Mouse (Mus musculus): ENCODE measurements around the gene Kcnmb3. TPM values are rescaled to one million over a fixed set of nuclear protein-coding genes. Genes with fewer than 3 reads are reported as not detected.
"Not testable (repeated sequence)": the region's sequence is repeated elsewhere in the genome, so short reads cannot be mapped to it uniquely, and the experiment has no call there.

Gene Kcnmb3
- polyA plus RNA-seq, 1 experiment from 2014 or later, result 0.21 TPM

GRCm38 (mm10) chr3:32430394-32430793 lies 61.6 kb downstream of the Kcnmb3 start:
- Histone ChIP-seq H3K36me3 (ENCODE audit: insufficient read depth) (no peaks in the 10 kb centered on the region), H3K4me1 (ENCODE audit: insufficient read depth) (0 out of 2 replicates have a peak, but pooled peaks cover 3% of the 10 kb centered on the region), H3K27ac (ENCODE audit: low read depth) (no peak overlapping the region), H3K4me2 (no peak overlapping the region), H3K9me3 (ENCODE audit: low read depth, low read length) (no peaks in the 10 kb centered on the region), H3K4me3 (ENCODE audit: low read depth, low read length) (no peak overlapping the region), H3K27me3 (ENCODE audit: insufficient read depth, low read length) (no peaks in the 10 kb centered on the region), H3K9ac (no peak overlapping the region)
- WGBS, result 68% methylated on average over 2 of the region's 2 CpGs
- TF ChIP-seq CTCF (IDR thresholded peaks at IDR 0.05; ENCODE audit: low read depth), result no peak
- no peak for DNase-seq
- no peak for ATAC-seq (ENCODE audit: insufficient read depth)

GRCm38 (mm10) chr3:32429351-32429750 lies 62.7 kb downstream of the Kcnmb3 start:
- peak; percentile 31; the same call in 1 of the 2 replicates for ATAC-seq (ENCODE audit: insufficient read depth)
- H3K4me3 ChIP-seq (ENCODE audit: low read depth, low read length); H3K9ac ChIP-seq; DNase-seq; H3K9me3 ChIP-seq (ENCODE audit: low read depth, low read length); H3K4me2 ChIP-seq; H3K4me1 ChIP-seq (ENCODE audit: insufficient read depth); H3K36me3 ChIP-seq (ENCODE audit: insufficient read depth); H3K27ac ChIP-seq (ENCODE audit: low read depth); H3K27me3 ChIP-seq (ENCODE audit: insufficient read depth, low read length): not testable (repeated sequence)

- no peaks in the 10 kb centered on the region for H3K27me3 ChIP-seq (ENCODE audit: insufficient read depth, low read length)
- no peak overlapping the region for H3K4me3 ChIP-seq (ENCODE audit: low read depth, low read length)
- 0 out of 2 replicates have a peak, but pooled peaks cover 3% of the 10 kb centered on the region for H3K4me1 ChIP-seq (ENCODE audit: insufficient read depth)
- no peak overlapping the region for H3K4me2 ChIP-seq
- DNase-seq, result peak; percentile 89
- TF ChIP-seq CTCF (IDR thresholded peaks at IDR 0.05; ENCODE audit: low read depth), result no peak
- H3K27ac ChIP-seq (ENCODE audit: low read depth), result no peak overlapping the region
- no peak overlapping the region for H3K9ac ChIP-seq
- WGBS, result 35% methylated on average over 4 of the region's 4 CpGs
- H3K9me3 ChIP-seq (ENCODE audit: low read depth, low read length), result no peaks in the 10 kb centered on the region
- H3K36me3 ChIP-seq (ENCODE audit: insufficient read depth), result no peaks in the 10 kb centered on the region
- peak; percentile 82; the same call in 1 of the 2 replicates for ATAC-seq (ENCODE audit: insufficient read depth)
Measured at GRCm38 (mm10) chr3:32428921-32429320, 63.1 kb downstream of the Kcnmb3 start.

- TF ChIP-seq CTCF (IDR thresholded peaks at IDR 0.05; ENCODE audit: low read depth), result no peak
- no peak overlapping the region for H3K4me3 ChIP-seq (ENCODE audit: low read depth, low read length)
- no peaks in the 10 kb centered on the region for H3K36me3 ChIP-seq (ENCODE audit: insufficient read depth)
- no peaks in the 10 kb centered on the region for H3K9me3 ChIP-seq (ENCODE audit: low read depth, low read length)
- ATAC-seq (ENCODE audit: insufficient read depth) (no peak), DNase-seq (no peak)
- no peak overlapping the region for H3K27ac ChIP-seq (ENCODE audit: low read depth)
- H3K4me1 ChIP-seq (ENCODE audit: insufficient read depth), result 0 out of 2 replicates have a peak, but pooled peaks cover 3% of the 10 kb centered on the region
- no peak overlapping the region for H3K9ac ChIP-seq
- no peak overlapping the region for H3K4me2 ChIP-seq
- H3K27me3 ChIP-seq (ENCODE audit: insufficient read depth, low read length), result no peaks in the 10 kb centered on the region
- 84% methylated on average over 3 of the region's 3 CpGs for WGBS
Measured at GRCm38 (mm10) chr3:32428361-32428760, 63.7 kb downstream of the Kcnmb3 start.

GRCm38 (mm10) chr3:32427695-32428094 lies 64.3 kb downstream of the Kcnmb3 start:
- Histone ChIP-seq H3K4me2 (no peak overlapping the region), H3K36me3 (ENCODE audit: insufficient read depth) (no peaks in the 10 kb centered on the region), H3K9ac (no peak overlapping the region), H3K27me3 (ENCODE audit: insufficient read depth, low read length) (no peaks in the 10 kb centered on the region), H3K4me3 (ENCODE audit: low read depth, low read length) (no peak overlapping the region), H3K27ac (ENCODE audit: low read depth) (no peak overlapping the region), H3K4me1 (ENCODE audit: insufficient read depth) (0 out of 2 replicates have a peak, but pooled peaks cover 3% of the 10 kb centered on the region), H3K9me3 (ENCODE audit: low read depth, low read length) (no peaks in the 10 kb centered on the region)
- no peak for ATAC-seq (ENCODE audit: insufficient read depth)
- no peak for TF ChIP-seq CTCF (IDR thresholded peaks at IDR 0.05; ENCODE audit: low read depth)
- WGBS, result 67% methylated on average over 4 of the region's 4 CpGs
- DNase-seq, result no peak

Other genes with a start within 250 kb of the Kcnmb3 start
- 4.9 and 5.2 TPM in 2 replicates for gene Zmat3, start 126.2 kb downstream of the Kcnmb3 start, polyA plus RNA-seq (2014; fragmentation: Nextera tagmentation; extraction: Ambion mirVana)
- gene Pik3ca, start 94.6 kb downstream of the Kcnmb3 start, polyA plus RNA-seq (2014; fragmentation: Nextera tagmentation; extraction: Ambion mirVana), result 17.3 and 17.6 TPM in 2 replicates
- 43.0 and 47.0 TPM in 2 replicates for gene Zfp639, start 18.0 kb upstream of the Kcnmb3 start, polyA plus RNA-seq (2014; fragmentation: Nextera tagmentation; extraction: Ambion mirVana)
- 32.8 and 33.0 TPM in 2 replicates for gene Mfn1, start 37.2 kb upstream of the Kcnmb3 start, polyA plus RNA-seq (2014; fragmentation: Nextera tagmentation; extraction: Ambion mirVana)
- gene Gnb4, start 124.4 kb upstream of the Kcnmb3 start, polyA plus RNA-seq (2014; fragmentation: Nextera tagmentation; extraction: Ambion mirVana), result 71.0 and 71.4 TPM in 2 replicates
- gene Actl6a, start 214.1 kb upstream of the Kcnmb3 start, polyA plus RNA-seq (2014; fragmentation: Nextera tagmentation; extraction: Ambion mirVana), result 196 and 199 TPM in 2 replicates
- 304 TPM in 2 replicates for gene Ndufb5, start 244.8 kb upstream of the Kcnmb3 start, polyA plus RNA-seq (2014; fragmentation: Nextera tagmentation; extraction: Ambion mirVana)
- gene Mrpl47, start 245.4 kb upstream of the Kcnmb3 start, polyA plus RNA-seq (2014; fragmentation: Nextera tagmentation; extraction: Ambion mirVana), result 35.8 and 38.1 TPM in 2 replicates